Mouse (Mus musculus) CH12.LX (cell line): ENCODE measurements at regions not wholly inside any gene's neighbourhood (a gene's known extent, or its start where the extent isn't known, plus 50 kb on each side); places are given as distances from the start of the nearest gene placed in this dataset.

ENCODE experiments used
- DNase-seq: peaks from one replicate; pipeline ENCODE4 v3.0.0-alpha.2; 2013; ENCODE audit errors: extremely low read depth
- H3K27ac ChIP-seq: 2 replicates; pipeline ENCODE4 v1.5.1; 2012; ENCODE audit warnings: low read depth, mild to moderate bottlenecking, control low read depth, moderate library complexity; ENCODE audit not compliant: insufficient read depth
- H3K27me3 ChIP-seq: replicated peaks from 2 replicates; pipeline ENCODE3; 2012; ENCODE audit warnings: inconsistent platforms
- H3K36me3 ChIP-seq, 2 experiments: replicated peaks in 1 of 2; 2 replicates each; pipeline versions ENCODE3 to v1.6.1; 2012; ENCODE audit warnings: inconsistent platforms in 1 of 2, low read length in 1 of 2, mild to moderate bottlenecking in 1 of 2, mixed read lengths in 1 of 2, moderate library complexity in 1 of 2; ENCODE audit not compliant: control insufficient read depth in 1 of 2, insufficient read depth in 1 of 2
- H3K4me1 ChIP-seq, 2 experiments: 2 replicates each; pipeline ENCODE4 v1.6.1; 2012; ENCODE audit warnings: inconsistent platforms in 1 of 2, moderate library complexity in 1 of 2; ENCODE audit not compliant: insufficient read depth in 2 of 2, control insufficient read depth in 1 of 2
- H3K4me2 ChIP-seq: 2 replicates; pipeline ENCODE4 v1.6.1; 2012; ENCODE audit warnings: low read depth, mild to moderate bottlenecking, control low read depth; ENCODE audit not compliant: poor library complexity, insufficient read depth, severe bottlenecking
- H3K4me3 ChIP-seq, 3 experiments: fragments of 150-350 bp in 1 of 3; sonication (generic) in 1 of 3; replicated peaks in 1 of 3; 2 replicates each; pipeline versions ENCODE3 to v1.5.1; 2011 to 2012; ENCODE audit warnings: low read depth in 2 of 3, low read length in 2 of 3, mild to moderate bottlenecking in 2 of 3, moderate library complexity in 2 of 3, control low read depth in 1 of 3, improper control_type of control experiment in 1 of 3, inconsistent platforms in 1 of 3, mixed read lengths in 1 of 3; ENCODE audit not compliant: poor library complexity in 1 of 3
- H3K79me2 ChIP-seq: replicated peaks from 2 replicates; pipeline ENCODE4 v1.6.1; 2012; ENCODE audit warnings: mild to moderate bottlenecking, moderate library complexity; ENCODE audit not compliant: control insufficient read depth, poor library complexity, insufficient read depth, severe bottlenecking; ENCODE audit errors: extremely low read depth
- H3K9ac ChIP-seq: 2 replicates; pipeline ENCODE4 v1.6.1; 2012; ENCODE audit warnings: low read depth, mild to moderate bottlenecking, control low read depth, moderate library complexity; ENCODE audit not compliant: insufficient read depth
- H3K9me3 ChIP-seq: replicated peaks from 2 replicates; pipeline ENCODE3; 2012; ENCODE audit warnings: low read length, inconsistent platforms, mixed read lengths
- BHLHE40 ChIP-seq: IDR thresholded peaks from 2 replicates; pipeline ENCODE4 v1.6.1; 2011; ENCODE audit warnings: mild to moderate bottlenecking, low read depth, low read length, improper control_type of control experiment
- CHD2 ChIP-seq: IDR thresholded peaks from 2 replicates; pipeline ENCODE4 v1.6.1; 2011; ENCODE audit warnings: low read length, improper control_type of control experiment
- CTCF ChIP-seq, 2 experiments: IDR thresholded peaks in 1 of 2; conservative IDR thresholded peaks in 1 of 2; 2 replicates each; pipeline ENCODE4 v1.5.1; 2011 to 2012; ENCODE audit warnings: low read depth in 2 of 2, low read length in 2 of 2, improper control_type of control experiment in 1 of 2, inconsistent platforms in 1 of 2, mild to moderate bottlenecking in 1 of 2, moderate library complexity in 1 of 2
- E2F4 ChIP-seq: IDR thresholded peaks from 2 replicates; pipeline ENCODE4 v1.6.1; 2011; ENCODE audit warnings: low read depth, low read length, improper control_type of control experiment; ENCODE audit not compliant: insufficient replicate concordance
- ETS1 ChIP-seq: conservative IDR thresholded peaks from 2 replicates; pipeline ENCODE4 v1.6.1; 2012; ENCODE audit warnings: low read depth, mild to moderate bottlenecking, inconsistent platforms, low read length, improper control_type of control experiment, moderate library complexity
- GABPA ChIP-seq: IDR thresholded peaks from 2 replicates; pipeline ENCODE4 v1.6.1; 2012; ENCODE audit warnings: low read depth, low read length, improper control_type of control experiment, inconsistent platforms; ENCODE audit not compliant: insufficient replicate concordance
- MAFK ChIP-seq: IDR thresholded peaks from 2 replicates; pipeline ENCODE4 v1.6.1; 2011; ENCODE audit warnings: low read length, improper control_type of control experiment; ENCODE audit not compliant: insufficient replicate concordance
- MAZ ChIP-seq: IDR thresholded peaks from 2 replicates; pipeline ENCODE4 v1.6.1; 2012; ENCODE audit warnings: low read depth, mild to moderate bottlenecking, inconsistent platforms, low read length, improper control_type of control experiment, moderate library complexity
- POLR2A ChIP-seq: IDR thresholded peaks from 2 replicates; pipeline ENCODE4 v1.6.1; 2011; ENCODE audit warnings: low read depth, mild to moderate bottlenecking, improper control_type of control experiment, low read length
- POLR2AphosphoS2 ChIP-seq: IDR thresholded peaks from 2 replicates; pipeline ENCODE4 v1.6.1; 2011; ENCODE audit warnings: low read depth, low read length, improper control_type of control experiment
- RAD21 ChIP-seq: IDR thresholded peaks from 2 replicates; pipeline ENCODE4 v1.6.1; 2011; ENCODE audit warnings: low read depth, mild to moderate bottlenecking, low read length, improper control_type of control experiment, moderate library complexity
- RCOR1 ChIP-seq: conservative IDR thresholded peaks from 2 replicates; pipeline ENCODE4 v1.6.1; 2012; ENCODE audit warnings: low read depth, mild to moderate bottlenecking, inconsistent platforms, low read length, improper control_type of control experiment
- SIN3A ChIP-seq: IDR thresholded peaks from 2 replicates; pipeline ENCODE4 v1.6.1; 2012; ENCODE audit warnings: low read length, improper control_type of control experiment, inconsistent platforms
- SMC3 ChIP-seq: IDR thresholded peaks from 2 replicates; pipeline ENCODE4 v1.6.1; 2011; ENCODE audit warnings: low read depth, low read length, improper control_type of control experiment
- TBP ChIP-seq: conservative IDR thresholded peaks from 2 replicates; pipeline ENCODE4 v1.6.1; 2011; ENCODE audit warnings: low read depth, low read length, improper control_type of control experiment
- UBTF ChIP-seq: IDR thresholded peaks from 2 replicates; pipeline ENCODE4 v1.6.1; 2012; ENCODE audit warnings: low read depth, mild to moderate bottlenecking, inconsistent platforms, low read length, improper control_type of control experiment, moderate library complexity
- ZC3H11A ChIP-seq: IDR thresholded peaks from 2 replicates; pipeline ENCODE4 v1.6.1; 2012; ENCODE audit warnings: low read depth, mild to moderate bottlenecking, inconsistent platforms, low read length, improper control_type of control experiment
- dilution Hi-C: fragments of 300-500 bp; cut with MboI; formaldehyde crosslinking; loops from 2 replicates; pipeline ENCODE4 v1.14.3; 2020; ENCODE audit warnings: low sequenced_read_pairs; ENCODE audit not compliant: extremely low pct_unique_long_range_greater_than_20kb, extremely low pct_ligation_motif_present
- in situ Hi-C: fragments of 300-500 bp; cut with MboI; formaldehyde crosslinking; loops from 3 replicates; pipeline ENCODE4 v1.14.3; 2019; ENCODE audit warnings: low sequenced_read_pairs, low pct_ligation_motif_present, low pct_unique_long_range_greater_than_20kb, mixed read lengths

- dilution Hi-C loops, result no loop called here
- TF ChIP-seq MAZ (no peak), CTCF (conservative IDR thresholded peaks at IDR 0.05 in 1 of 2, IDR thresholded peaks at IDR 0.05 in 1 of 2; ENCODE audit: low read depth in 2 of 2, low read length in 2 of 2) (peak in 1 of 2 experiments; percentile 44; a peak in 2 of 4 replicates), RAD21 (peak; percentile 60), E2F4 (no peak), SMC3 (peak; percentile 35)
- TF ChIP-seq, all 38 proteins: peak for 3
These were observed 154.6 kb downstream of the Pah start for GRCm38 (mm10) chr10:87676041-87676672.

GRCm38 (mm10) chr10:87678984-87679383 lies 157.4 kb downstream of the Pah start:
- dilution Hi-C loops, result no loop called here
- no peaks in the 10 kb centered on the region for H3K27me3 ChIP-seq
- in situ Hi-C loops, result loop anchor here (25.0 kb wide), 1 partner anchor 283 kb away; no protein-coding TSS in a partner anchor
- no peak overlapping the region for H3K4me3 ChIP-seq
- H3K4me2 ChIP-seq, result no peak overlapping the region
- H3K36me3 ChIP-seq, result no peaks in the 10 kb centered on the region
- no peak overlapping the region for H3K27ac ChIP-seq
- no peak for TF ChIP-seq POLR2A
- no peak for TF ChIP-seq MAFK
- no peak for TF ChIP-seq SMC3
- TF ChIP-seq TBP, result no peak
- no peak for TF ChIP-seq CHD2
- TF ChIP-seq RCOR1, result no peak
- TF ChIP-seq ETS1, result no peak
- TF ChIP-seq UBTF, result no peak
- TF ChIP-seq POLR2AphosphoS2, result no peak
- no peak for TF ChIP-seq SIN3A
- no peak for TF ChIP-seq RAD21
- TF ChIP-seq E2F4, result no peak
- no peak for TF ChIP-seq GABPA
- TF ChIP-seq BHLHE40, result no peak
- no peak for TF ChIP-seq ZC3H11A
- no peak overlapping the region for H3K9ac ChIP-seq
- no peak for DNase-seq
- H3K79me2 ChIP-seq, result no peaks in the 10 kb centered on the region
- no peaks in the 10 kb centered on the region for H3K9me3 ChIP-seq
- H3K4me1 ChIP-seq, result no peaks in the 10 kb centered on the region

More at GRCm38 (mm10) chr10:87676041-87676672, 154.6 kb downstream of the Pah start:
- H3K79me2 ChIP-seq, result no peaks in the 10 kb centered on the region
- H3K4me2 ChIP-seq, result no peak overlapping the region
- in situ Hi-C loops, result loop anchor here (25.0 kb wide), 1 partner anchor 286 kb away; no protein-coding TSS in a partner anchor
- DNase-seq, result no peak
- no peaks in the 10 kb centered on the region for H3K36me3 ChIP-seq
- no peaks in the 10 kb centered on the region for H3K9me3 ChIP-seq
- no peak overlapping the region for H3K4me3 ChIP-seq
- no peaks in the 10 kb centered on the region for H3K4me1 ChIP-seq
- no peaks in the 10 kb centered on the region for H3K27me3 ChIP-seq
- no peak overlapping the region for H3K27ac ChIP-seq
- H3K9ac ChIP-seq, result no peak overlapping the region
